Mouse (Mus musculus) NIH3T3 (cell line): Measurements from ENCODE around the gene Kazald1.

Experiments
- DNase-seq: peaks from one replicate; pipeline ENCODE4 v3.0.0-alpha.2; 2012; ENCODE audit warnings: low read depth

The Kazald1 gene

DNA sequence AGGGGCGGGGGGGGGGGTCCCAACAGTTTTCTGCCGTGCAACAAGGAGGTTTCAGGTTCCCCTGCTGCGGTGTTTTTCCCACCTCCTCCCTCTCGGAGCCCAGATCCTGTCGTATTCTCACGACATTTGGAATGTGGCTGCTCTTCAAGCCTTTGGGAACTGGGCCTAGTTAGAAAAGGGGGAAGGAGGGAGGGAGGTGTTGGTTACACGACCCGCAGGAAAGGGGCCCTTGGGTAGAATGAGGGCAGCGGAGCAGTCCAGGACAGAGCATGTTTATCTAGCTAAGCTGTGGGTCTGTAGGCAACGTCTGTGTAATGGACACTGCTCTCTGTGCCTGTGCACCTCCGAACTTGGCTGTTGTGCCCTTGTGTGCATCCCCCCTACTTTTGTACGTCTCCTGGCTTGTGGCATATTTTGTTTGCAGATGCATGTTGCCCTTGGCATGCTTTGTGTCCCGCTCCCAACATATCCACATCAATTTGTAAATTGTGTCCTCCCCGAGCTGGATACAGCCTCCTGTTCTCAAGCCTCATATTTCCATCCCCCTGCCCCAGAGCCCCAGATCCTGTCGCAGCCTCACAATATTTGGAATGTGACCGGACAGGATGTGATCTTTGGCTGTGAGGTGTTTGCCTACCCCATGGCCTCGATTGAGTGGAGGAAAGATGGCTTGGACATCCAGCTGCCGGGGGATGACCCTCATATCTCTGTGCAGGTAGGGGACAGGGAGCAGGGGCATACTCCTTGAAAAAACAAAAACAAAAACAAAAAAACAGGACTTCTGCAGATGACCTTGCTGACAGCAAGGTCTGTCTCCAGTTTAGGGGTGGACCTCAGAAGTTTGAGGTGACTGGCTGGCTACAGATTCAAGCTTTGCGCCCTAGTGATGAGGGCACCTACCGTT, 3.0 kb downstream of the Kazald1 start:
- DNase-seq: no peak

DNA sequence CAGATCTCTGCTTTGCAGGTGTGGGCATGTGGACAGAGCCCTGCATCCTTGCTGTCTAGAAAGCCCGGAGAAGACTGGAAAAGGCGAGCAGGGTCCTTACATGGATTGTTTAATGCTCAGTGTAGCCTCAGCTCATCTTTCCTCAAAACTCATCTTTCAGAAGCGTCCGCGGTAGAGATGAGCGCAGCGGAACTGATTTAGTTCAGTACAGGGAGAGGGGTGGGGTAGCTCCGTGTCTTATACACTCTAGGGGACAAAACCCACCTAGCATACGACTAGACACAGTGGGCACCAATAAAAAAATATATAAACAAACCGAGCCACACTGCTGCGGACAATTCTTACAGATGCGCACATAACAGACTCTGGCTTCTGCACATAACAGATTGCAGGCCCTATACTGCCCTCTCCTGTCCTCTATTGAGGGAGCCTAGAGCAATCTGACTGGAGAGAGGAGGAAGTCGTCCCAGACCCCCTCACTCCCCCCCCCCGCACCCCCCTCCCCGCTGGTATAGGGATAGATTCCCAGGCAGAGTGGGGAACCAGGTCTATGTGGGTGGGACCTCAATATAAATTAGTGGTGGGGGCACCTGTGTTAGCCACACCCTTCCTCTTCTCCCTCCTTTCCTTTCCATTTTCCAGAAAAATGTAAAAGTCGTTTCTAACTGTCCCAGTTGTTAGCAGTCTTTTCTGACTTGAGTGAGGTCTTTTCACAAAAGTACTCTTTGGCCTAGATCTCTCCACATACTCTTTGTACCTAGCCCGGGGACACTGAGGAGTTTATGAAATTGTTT, 4.1 kb downstream of the Kazald1 start:
- peak; percentile 80 for DNase-seq

DNA sequence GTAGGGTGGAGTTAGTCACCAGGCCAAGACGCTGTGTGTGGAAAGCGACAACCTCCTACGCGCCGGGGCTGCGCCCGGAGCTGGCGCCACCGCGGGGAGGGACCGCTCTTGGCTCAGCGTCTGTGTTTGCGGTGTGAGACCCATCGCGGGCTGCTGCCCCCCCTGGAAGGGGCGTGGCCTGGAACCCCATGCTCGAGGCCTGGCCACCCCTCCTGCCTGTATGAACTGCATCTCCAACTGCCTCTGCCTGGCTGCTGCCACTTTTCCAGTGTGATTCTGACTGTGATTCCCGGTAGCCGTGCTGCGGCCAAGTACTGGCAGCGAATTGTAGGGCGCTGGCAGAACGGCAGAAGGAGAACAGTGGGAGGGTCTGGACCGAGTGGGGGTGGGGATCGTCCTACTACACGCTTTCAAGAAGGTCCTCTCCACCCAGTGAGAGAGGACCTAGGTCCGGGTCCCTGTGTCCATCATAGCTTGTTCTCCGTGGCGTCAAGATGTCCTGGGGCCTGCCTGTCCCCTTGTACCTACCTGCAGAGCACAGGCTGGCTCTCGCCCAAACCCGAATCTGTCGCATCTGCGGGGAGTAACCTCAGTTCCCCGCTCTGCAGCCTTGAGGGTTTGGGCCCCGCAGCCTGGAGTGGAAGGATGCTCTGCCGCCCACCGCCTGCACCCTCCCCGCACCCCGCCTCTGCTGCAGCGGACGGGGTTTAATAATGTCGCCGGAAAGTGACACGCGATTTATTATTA, 4.9 kb downstream of the Kazald1 start:
- DNase-seq: peak; percentile 93

DNA sequence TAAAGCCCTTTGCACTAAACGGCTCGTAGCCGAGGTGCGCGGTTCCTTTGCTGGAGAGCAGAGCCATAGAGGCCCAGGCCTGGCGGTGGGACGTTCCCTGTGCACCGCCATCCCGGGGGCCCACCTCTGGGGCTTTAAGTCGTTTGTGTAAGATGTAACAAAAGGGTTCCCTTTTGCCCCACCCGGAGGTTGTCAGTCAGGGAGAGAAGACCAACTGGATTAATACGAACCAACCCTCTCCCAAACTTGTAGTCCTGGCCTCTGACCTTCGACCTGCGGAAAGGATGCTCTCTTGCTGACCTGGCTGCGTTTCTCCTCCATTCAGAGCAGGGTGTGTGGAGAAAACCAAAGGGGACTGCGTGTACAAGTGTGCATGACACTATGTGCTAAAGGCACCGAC, 5.7 kb downstream of the Kazald1 start:
- peak; percentile 55 for DNase-seq

DNA sequence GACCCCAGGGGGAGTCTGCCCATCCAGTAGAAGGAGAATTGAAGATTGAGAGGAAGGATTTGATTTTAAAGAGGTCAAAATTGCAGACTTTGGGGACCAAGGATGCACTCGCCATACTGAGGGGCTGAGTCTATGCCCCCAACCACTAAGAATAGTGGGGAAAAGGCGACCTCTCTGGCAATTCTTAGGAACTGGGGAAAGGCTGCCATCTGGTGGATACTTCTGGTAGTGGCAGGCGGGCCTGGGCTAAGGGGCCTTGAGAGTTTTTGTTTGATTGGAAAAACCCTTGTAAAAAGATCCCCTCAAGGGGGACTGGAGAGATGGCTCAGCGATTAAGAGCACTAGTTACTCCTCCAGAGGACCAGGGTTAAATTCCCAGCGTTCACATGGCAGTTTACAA, 6.2 kb downstream of the Kazald1 start:
- DNase-seq: peak; percentile 92

DNA sequence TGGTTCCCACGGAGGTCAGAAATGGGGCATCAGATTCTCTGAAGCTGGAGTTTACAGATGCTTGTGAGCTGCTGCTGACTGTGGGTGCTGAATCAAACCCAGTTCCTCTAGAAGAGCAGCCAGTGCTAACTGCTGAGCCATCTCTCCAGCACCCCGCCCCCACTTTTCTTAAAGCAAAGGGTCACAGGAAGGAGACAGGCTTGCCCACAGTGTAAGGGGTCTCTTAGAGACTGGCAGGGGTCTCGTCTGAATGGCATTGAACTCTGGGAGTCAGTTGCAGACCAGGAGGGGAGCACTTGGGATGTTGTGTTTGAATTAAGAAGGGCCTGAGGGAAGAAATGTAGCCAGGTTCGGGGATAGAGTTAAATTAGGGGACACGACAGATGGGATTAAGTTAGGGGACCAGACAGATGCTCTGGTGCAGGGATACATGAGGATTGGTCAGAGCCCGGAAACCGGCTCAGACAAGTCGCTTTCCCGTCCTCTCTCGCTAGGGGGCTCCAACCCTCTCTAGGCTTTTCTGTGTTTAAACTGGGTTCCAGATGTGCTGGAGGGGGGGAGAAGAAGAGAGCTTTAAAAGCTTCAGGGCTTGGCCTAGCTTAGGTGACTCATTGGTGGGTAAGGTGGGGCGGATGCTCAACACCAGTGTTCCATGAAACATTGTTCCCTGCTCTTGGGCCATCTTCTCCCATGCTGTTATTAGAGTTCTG, 7.0 kb downstream of the Kazald1 start:
- DNase-seq: peak; percentile 92

DNA sequence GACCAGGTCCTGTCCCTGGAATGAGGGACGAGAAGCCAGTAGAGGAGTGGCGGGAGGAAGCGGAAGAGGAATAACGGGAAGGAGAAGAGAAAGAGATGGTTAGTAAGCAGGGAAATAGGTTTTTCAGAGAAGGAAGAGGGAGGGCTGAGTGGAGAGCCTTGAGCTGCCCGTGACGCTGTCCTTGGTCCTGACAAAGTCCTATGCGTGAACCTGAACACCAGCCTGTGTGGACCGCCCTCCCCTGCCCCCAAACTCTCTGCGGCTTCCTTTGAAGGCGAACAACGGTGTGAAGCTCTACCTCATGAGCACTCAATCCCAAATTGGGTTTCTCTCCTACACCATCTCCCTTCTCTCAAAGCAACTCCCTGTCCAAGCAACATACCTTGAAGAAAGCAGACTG, 22.8 kb downstream of the Kazald1 start:
- DNase-seq: peak; percentile 90

DNA sequence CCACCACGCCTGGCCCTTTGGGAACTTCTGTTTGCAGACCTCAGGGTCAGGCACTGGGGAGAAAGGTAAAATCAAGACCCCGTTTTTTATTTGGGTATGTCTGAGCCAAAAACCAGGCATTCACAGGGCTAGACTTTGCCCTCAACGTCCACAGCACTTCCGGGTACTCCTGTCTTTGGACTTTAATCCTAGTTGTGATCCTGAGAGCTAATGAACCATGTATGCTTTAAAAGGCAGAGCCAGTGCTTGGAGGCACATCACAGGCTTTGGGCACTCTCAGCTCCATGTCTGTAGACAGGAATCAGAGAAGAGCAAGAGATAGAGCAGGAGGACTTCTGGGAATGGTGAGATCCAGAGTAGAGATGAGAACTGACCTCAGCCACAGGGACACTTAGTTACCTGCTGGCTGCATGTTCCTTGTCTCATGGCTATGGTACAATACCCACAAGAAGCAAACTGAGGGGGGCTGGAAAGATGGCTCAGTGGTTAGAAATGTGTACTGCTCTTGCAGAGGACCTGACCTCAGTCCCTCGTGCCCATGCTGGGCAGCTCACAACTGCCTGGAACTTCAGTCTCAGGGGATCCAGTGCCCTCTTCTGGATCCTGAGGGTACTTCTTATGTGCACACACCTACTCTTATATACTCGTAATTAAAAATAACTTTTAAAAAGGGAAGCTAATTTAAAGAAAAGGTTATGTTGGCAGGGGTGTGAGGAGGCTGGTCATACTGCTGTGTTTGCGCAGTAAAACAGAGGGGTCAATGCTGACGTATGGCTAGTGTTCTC, 25.6 kb downstream of the Kazald1 start:
- no peak for DNase-seq

DNA sequence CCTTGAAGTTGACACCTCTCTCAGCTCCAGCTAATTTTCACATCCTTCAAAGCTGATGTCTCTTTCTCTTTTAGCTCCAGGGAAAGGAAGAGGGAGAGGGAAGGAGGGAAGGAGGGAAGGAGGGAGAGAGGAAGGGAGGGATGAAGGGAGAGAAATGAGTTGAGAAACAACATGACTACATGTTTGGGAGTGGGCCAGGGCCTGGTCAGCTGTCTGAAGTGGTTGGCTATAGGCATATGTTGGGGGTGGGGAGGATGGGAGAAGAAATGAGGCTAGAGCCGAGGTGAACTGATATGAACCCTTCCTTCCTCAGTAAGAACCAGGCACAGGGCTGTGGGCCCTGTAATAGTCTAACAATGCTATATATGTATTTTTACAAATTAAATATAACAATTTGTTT, 30.6 kb downstream of the Kazald1 start:
- DNase-seq: peak; percentile 85

DNA sequence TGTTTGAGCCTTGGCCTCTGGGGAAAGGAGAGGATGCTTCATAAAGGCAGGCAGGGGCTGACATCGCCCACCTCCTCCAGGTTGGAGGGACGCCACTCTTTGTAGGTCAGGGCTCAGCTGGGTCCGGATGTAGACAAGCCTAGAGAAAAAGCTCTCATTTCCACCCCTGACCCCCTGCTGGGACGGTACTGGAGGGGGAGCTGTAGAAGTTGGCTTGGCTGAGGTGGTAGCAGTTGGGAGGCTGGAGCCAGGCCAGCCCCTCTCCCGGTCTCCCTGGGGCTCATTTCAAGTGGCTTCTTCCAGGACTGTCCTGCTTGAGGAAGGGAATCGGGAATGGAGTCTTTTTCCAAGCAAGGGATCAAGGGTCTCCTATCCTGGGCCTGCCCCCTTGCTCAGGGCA, 31.6 kb downstream of the Kazald1 start:
- DNase-seq: no peak

DNA sequence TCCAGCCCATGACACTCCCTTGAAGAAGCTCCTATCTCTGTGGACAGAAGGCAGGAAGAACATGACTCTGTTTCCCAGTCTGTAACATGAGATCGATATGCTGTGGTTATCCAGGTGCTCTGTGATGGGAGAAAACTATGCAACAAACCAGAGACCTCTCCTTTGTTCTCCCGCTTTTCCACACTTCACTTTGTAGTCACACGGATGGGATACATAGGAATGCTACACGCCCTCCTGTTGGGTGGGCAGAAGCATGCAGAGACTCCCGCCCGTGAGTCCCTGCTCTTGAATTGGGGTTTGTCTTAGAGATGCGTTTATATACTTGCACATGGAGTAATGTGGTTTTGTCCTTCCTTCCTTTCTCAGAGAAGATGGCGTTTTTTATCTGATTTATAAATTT, 35.6 kb downstream of the Kazald1 start:
- no peak for DNase-seq

DNA sequence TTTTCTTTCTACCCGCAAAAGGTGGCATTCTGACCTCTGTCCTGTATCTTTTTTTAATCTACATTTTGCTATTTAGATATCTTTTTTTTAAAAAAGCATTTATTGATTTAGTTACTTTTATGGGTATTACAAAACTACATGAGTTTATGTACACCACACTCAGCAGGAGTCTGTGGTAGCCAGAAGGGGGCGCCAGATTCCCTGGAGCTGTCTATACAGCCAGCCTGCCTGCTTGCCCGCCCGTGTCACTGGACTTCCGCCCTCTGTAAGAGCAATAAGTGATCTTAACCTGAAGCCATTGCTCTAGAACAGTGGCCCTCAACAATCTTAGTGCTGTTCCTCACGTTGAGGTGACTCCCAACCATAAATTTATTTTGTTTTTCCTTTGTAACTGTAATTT, 37.4 kb downstream of the Kazald1 start:
- peak; percentile 34 for DNase-seq

DNA sequence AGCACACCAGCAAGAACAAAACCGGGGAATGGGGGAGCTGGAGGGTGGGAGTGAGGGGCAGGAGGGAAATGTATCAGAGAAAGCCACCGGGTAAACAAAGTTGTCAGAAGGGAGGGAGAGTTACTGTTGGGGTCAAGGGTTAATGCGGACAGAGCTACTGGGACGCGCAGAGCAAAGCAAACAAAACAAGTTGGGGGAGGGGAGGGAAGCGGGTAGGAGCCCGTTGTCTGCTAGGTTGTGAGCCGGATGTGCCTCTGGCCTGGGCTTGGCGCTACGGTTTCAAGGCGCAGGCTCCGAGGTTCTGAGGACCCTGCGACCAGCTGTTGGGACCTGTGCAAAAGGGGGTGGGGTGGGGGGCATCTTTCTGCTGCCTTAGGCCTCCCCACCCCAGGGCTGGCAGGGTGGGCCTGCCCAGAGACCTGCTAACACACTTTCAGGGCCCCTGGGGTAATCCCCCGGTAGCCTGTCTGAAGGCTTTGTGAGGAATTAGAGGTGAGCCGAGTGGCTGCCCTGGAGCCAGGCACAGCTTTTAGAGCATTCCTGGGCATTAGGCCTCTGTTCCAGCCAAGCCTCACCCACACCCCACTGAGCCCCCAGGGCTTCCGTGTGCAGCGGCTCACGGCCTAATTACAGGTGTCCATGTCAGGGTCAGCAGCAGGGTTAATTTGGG, 38.9 kb downstream of the Kazald1 start:
- no peak for DNase-seq

DNA sequence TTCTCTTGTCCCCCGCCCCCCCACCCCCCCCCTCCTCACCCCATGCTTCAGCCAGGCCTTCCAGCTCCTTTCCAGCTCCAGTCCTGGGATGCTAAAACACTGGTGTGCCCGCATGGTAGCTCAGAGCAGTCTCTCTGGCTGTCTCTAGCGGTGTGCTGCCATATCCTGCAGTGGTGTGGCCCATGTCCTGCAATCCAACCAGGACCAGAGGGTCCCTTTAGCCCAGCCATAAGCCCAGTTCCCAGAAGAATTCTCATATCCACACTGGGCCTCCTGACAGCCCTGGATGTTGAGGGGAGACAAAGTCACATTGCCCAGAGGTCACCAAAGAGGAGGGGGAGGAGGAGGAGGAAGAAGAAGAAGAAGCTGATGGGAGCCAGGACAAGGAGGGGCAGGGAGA, 39.7 kb downstream of the Kazald1 start:
- no peak for DNase-seq

DNA sequence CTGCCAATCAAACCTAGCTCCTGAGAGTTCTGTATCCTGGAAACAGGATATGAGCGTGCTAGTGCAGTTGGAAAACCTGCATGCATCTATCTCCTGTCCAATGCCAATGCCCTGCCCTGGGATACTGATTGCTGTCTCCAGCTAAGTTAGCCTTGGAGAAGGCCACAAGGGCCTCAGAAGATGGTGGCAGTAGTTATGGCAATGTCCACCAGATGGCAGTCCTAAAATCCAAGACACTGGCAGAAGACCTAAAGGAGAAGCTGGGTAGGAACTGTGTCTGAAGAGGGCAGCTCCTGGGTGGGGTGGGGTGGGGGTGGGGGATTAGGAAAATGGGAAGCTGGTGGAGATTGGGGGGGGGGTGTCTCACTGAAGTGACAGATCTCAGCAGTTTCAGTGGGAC, 41.8 kb downstream of the Kazald1 start:
- DNase-seq: peak; percentile 75
